Mouse (Mus musculus) ES-E14 (cell line): Measurements from ENCODE around the gene Tnfaip3.

Source experiments
- HCFC1 ChIP-seq: IDR thresholded peaks from 2 replicates; pipeline ENCODE4 v1.6.1; 2012; ENCODE audit warnings: low read length, inconsistent platforms, borderline replicate concordance; ENCODE audit not compliant: insufficient read depth
- MAFK ChIP-seq: IDR thresholded peaks from 2 replicates; pipeline ENCODE4 v1.6.1; 2014; ENCODE audit warnings: mild to moderate bottlenecking, low read depth, low read length, inconsistent platforms; ENCODE audit not compliant: insufficient read depth
- ZC3H11A ChIP-seq: IDR thresholded peaks from 2 replicates; pipeline ENCODE4 v1.6.1; 2012; ENCODE audit warnings: low read depth, mild to moderate bottlenecking, inconsistent platforms, low read length, borderline replicate concordance
- ZNF384 ChIP-seq: IDR thresholded peaks from 2 replicates; pipeline ENCODE4 v1.6.1; 2012; ENCODE audit warnings: low read depth, low read length, inconsistent platforms

- TF ChIP-seq HCFC1, result no peak
- no peak for TF ChIP-seq ZC3H11A
- TF ChIP-seq MAFK, result no peak
- TF ChIP-seq ZNF384, result no peak
Observed at GRCm38 (mm10) chr10:19008607-19008940, 6.9 kb downstream of the Tnfaip3 start.
